Mouse (Mus musculus): ENCODE data around the gene Sh3bp5. TPM values are rescaled to one million over a fixed set of nuclear protein-coding genes. Genes with fewer than 3 reads are reported as not detected.

Sh3bp5 gene
- total RNA-seq, 2 experiments from 2014 or later, result 26.4 to 52.8 TPM

GRCm38 (mm10) chr14:31364589-31364988 is 71.3 kb downstream of the Sh3bp5 start:
- no peak for ATAC-seq (ENCODE audit: poor library complexity, severe bottlenecking)

- ATAC-seq (ENCODE audit: poor library complexity, severe bottlenecking), result no peak
These were observed 73.6 kb downstream of the Sh3bp5 start for GRCm38 (mm10) chr14:31362236-31362635.

GRCm38 (mm10) chr14:31345367-31345766 is 90.5 kb downstream of the Sh3bp5 start:
- ATAC-seq (ENCODE audit: poor library complexity, severe bottlenecking), result no peak

GRCm38 (mm10) chr14:31343241-31343640 is 92.6 kb downstream of the Sh3bp5 start:
- ATAC-seq (ENCODE audit: poor library complexity, severe bottlenecking), result no peak

GRCm38 (mm10) chr14:31337947-31338346 is 97.9 kb downstream of the Sh3bp5 start:
- no peak for ATAC-seq (ENCODE audit: poor library complexity, severe bottlenecking)

GRCm38 (mm10) chr14:31337406-31337805 is 98.5 kb downstream of the Sh3bp5 start:
- ATAC-seq (ENCODE audit: poor library complexity, severe bottlenecking), result no peak

GRCm38 (mm10) chr14:31336369-31337155 is 99.3 kb downstream of the Sh3bp5 start, which contains the start of gene Capn7:
Gene Capn7, plus strand, starts transcription at chr14:31336638.
- ATAC-seq (ENCODE audit: poor library complexity, severe bottlenecking), result peak; percentile 98

DNA sequence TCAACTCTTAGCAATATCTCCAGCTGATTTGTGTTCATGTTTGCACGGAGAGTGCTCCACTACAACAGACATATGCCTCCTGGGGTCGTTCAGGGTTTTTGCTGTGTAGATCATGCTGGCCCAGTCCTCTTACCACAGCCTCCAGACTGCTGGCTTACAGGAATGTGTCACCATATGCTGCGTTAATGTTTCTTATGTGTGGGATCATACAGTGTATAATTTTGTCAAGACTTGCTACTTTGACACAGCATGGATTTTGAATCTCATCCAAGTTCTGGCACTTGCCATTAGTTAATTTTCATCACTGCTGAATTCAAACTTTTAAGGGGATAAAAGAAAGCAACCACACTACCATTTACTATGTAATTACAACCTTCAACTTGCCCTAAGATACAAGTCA is 100.1 kb downstream of the Sh3bp5 start:
- no peak for ATAC-seq (ENCODE audit: poor library complexity, severe bottlenecking)

DNA sequence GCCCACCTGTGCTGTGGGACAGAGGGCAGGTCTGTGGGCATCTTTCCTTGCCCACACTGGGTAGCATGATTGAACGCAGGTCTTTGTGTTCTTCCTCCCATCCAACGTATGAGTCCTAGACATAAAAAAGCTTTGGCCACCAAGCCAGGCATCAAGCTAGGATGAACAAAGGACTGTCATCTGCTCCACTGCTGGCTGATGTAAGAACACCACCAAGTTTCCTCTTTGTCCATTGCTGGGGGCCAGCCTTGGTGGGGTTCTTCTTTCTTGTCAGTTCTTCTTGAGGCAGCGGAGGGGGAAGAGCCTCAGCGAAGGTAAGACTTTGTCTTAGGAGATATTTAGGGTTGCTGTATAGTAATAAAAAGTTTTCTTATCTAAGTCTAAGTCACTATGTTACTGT is 104.9 kb downstream of the Sh3bp5 start:
- ATAC-seq (ENCODE audit: poor library complexity, severe bottlenecking), result no peak

DNA sequence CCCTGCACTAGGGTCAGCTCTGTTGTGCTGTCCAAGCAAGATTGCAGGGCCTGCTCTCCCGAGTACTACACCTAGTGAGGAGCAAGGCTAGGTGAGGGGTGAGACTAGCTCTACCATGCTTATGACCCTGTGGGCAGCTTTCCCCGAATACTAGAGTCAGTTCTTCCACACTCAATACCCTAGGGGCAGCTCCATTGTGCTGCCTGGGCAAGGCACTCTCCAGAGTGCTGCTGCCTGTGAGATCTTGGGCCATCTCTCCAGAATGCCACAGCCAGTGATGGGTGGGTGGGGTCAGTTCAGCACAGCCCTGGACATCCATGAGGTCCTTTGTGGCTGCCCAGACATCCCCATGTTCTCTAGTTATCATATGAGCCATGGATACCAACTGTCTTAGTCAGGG is 106.1 kb downstream of the Sh3bp5 start:
- ATAC-seq (ENCODE audit: poor library complexity, severe bottlenecking), result no peak

- no peak for ATAC-seq (ENCODE audit: poor library complexity, severe bottlenecking)
These were observed 108.2 kb downstream of the Sh3bp5 start for GRCm38 (mm10) chr14:31327681-31328080.

DNA sequence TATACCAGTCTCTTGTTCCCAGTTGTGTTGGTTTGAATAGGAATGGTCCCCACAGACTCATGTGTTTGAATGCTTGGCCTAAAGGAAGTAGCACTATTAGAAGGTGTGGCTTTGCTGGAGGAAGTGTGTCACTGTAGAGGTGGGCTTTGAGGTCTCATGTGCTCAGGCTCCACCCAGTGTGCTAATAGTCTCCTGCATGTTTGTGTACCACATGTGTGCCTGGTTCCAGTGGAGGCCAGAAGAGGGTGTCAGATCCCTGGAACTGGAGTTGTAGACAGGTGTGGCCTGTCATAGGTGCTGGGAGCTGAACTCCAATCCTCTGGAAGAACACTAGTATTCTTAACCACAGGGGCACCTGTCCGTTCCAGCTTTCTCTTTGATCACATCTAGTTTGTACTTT is 108.7 kb downstream of the Sh3bp5 start:
- no peak for ATAC-seq (ENCODE audit: poor library complexity, severe bottlenecking)

DNA sequence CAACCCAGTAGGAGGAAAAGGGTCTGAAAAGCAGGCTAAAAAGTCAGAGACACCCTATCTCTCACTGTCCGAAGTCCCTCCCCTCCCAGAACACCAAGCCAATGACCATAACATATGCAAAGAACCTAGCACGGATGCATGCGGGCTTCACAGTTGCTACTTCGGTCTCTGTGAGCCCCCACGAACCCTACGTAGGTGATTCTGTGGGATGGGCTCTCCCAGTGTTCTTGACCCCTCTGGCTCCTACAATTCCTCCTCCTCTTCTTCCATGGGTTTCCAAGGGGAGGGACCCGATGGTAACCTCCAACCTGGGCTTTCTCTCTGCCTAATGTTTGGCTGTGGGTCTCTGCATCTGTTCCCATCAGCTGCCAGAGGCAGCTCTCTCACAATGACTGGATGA is 109.1 kb downstream of the Sh3bp5 start:
- ATAC-seq (ENCODE audit: poor library complexity, severe bottlenecking), result no peak

DNA sequence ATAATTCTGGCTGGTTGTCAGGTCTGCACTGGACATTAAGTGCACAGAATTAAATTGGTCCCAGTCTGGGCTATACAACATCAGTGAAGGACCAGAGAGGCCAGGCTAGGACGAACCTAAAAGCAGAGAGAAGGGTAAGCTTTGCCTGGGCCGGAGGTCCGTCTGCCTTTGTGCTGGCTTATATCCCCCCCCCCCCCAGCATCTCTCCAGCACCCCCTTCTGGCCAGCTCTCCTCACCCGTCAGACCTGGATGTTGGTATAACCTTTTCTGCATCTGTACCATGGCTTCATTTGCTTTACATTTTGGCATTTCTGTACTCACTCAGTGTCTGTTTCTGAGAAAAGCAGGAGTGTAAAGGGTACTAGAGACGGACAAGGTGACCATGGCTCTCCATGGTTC is 110.3 kb downstream of the Sh3bp5 start:
- no peak for ATAC-seq (ENCODE audit: poor library complexity, severe bottlenecking)

- ATAC-seq (ENCODE audit: poor library complexity, severe bottlenecking), result no peak
These were observed 111.0 kb downstream of the Sh3bp5 start for GRCm38 (mm10) chr14:31324851-31325250.

DNA sequence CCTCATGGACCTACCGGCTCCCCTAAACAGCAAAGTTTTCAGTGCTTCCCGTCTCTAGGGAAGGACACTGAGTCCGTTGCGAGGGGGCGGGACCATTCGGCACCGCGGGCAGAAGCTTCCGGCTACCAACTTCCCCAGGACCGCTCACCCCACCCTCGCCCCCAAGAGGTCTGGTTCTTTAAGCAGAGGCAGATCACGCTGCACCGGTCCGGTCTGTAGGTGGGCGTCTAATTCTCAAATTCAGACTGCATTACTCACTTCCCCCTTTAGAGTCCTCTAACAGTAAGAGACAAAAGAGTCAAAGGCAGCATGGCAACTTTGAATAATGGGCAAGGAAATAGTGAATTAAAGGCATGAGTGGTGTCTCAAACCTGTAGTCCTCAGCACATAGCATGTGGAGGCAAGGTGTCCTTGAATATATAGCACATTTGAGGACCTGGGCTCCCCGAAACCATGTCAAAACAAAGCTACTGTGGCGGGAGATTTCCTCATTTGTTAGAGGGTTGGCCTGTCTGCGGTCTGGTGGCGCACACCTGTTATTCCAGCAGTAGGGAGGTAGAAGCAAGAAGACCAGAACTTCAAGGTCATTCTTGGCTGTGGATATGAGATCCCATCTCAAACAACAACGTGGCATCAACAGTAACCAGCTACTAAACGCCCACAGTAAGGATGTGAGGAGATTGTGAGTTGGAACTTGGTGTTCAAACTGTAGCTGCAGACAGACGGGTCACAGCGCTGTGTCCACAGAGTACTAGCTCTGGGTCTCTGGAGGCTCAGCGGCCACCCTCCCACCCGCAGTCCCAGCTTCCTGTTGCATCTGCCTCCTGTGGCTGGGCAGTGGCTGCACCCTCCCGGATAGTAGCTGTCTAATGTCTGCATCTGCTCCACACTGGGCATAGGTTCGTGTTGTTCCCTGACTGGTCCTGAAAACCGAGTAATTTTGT is 111.8 kb downstream of the Sh3bp5 start, which contains the start of gene Dnah1:
Dnah1 (minus strand) TSS at position 48 of the 944 bp plus-strand sequence.
- peak; percentile 90 for ATAC-seq (ENCODE audit: poor library complexity, severe bottlenecking)

GRCm38 (mm10) chr14:31323189-31323588 is 112.7 kb downstream of the Sh3bp5 start:
- no peak for ATAC-seq (ENCODE audit: poor library complexity, severe bottlenecking)

GRCm38 (mm10) chr14:31322191-31322590 is 113.7 kb downstream of the Sh3bp5 start:
- ATAC-seq (ENCODE audit: poor library complexity, severe bottlenecking), result no peak

- no peak for ATAC-seq (ENCODE audit: poor library complexity, severe bottlenecking)
These were observed 114.7 kb downstream of the Sh3bp5 start for GRCm38 (mm10) chr14:31321181-31321580.

GRCm38 (mm10) chr14:31319546-31319945 is 116.3 kb downstream of the Sh3bp5 start:
- ATAC-seq (ENCODE audit: poor library complexity, severe bottlenecking), result no peak

- ATAC-seq (ENCODE audit: poor library complexity, severe bottlenecking), result no peak
These were observed 118.1 kb downstream of the Sh3bp5 start for GRCm38 (mm10) chr14:31317754-31318153.

- no peak for ATAC-seq (ENCODE audit: poor library complexity, severe bottlenecking)
These were observed 119.3 kb downstream of the Sh3bp5 start for GRCm38 (mm10) chr14:31316613-31317012.

Data from megakaryocyte, adult 5-6 weeks (primary cell).